Mouse (Mus musculus) lung, postnatal 4 days (tissue): ENCODE measurements around the gene Dpep3.
A peak's percentile ranks its signal among the peaks of the same experiment; 100 is the strongest.

Experiments used
- DNase-seq, 2 experiments: peaks; one replicate each; pipeline ENCODE4 v3.0.0; 2021

Dpep3 gene

GRCm38 (mm10) chr8:105971019-105971720 lies 8.1 kb downstream of the Dpep3 start:
- DNase-seq = no peak

GRCm38 (mm10) chr8:105969367-105969766 lies 9.9 kb downstream of the Dpep3 start:
- no peak for DNase-seq

GRCm38 (mm10) chr8:105966692-105967311 lies 12.4 kb downstream of the Dpep3 start:
- peak; percentile 67 to 80 for DNase-seq

GRCm38 (mm10) chr8:105965905-105966341 lies 13.3 kb downstream of the Dpep3 start, which contains the start of gene Slc12a4:
Slc12a4 (minus strand) TSS chr8:105966097.
- DNase-seq = peak; percentile 90 to 91

GRCm38 (mm10) chr8:105965266-105965904 lies 13.8 kb downstream of the Dpep3 start:
- peak; percentile 74 to 79 for DNase-seq

- no peak for DNase-seq
Observed at GRCm38 (mm10) chr8:105964506-105965265, 14.5 kb downstream of the Dpep3 start.

GRCm38 (mm10) chr8:105961536-105961935 lies 17.7 kb downstream of the Dpep3 start:
- no peak for DNase-seq

- DNase-seq = no peak
Observed at GRCm38 (mm10) chr8:105961101-105961500, 18.1 kb downstream of the Dpep3 start.

GRCm38 (mm10) chr8:105959350-105959749 lies 19.9 kb downstream of the Dpep3 start:
- DNase-seq = peak; percentile 45 to 73

- peak; percentile 37 to 52 for DNase-seq
Observed at GRCm38 (mm10) chr8:105957813-105958212, 21.4 kb downstream of the Dpep3 start.

- no peak for DNase-seq
Observed at GRCm38 (mm10) chr8:105956556-105956955, 22.7 kb downstream of the Dpep3 start.

- DNase-seq = peak; percentile 34 to 72
Observed at GRCm38 (mm10) chr8:105951057-105951659, 28.1 kb downstream of the Dpep3 start.

- peak; percentile 62 to 73 for DNase-seq
Observed at GRCm38 (mm10) chr8:105949350-105949749, 29.9 kb downstream of the Dpep3 start.

- DNase-seq = no peak
Observed at GRCm38 (mm10) chr8:105943321-105943739, 35.9 kb downstream of the Dpep3 start, which contains the start of gene Lcat. Lcat (minus strand) TSS chr8:105943382.

GRCm38 (mm10) chr8:105942542-105942941 lies 36.7 kb downstream of the Dpep3 start:
- DNase-seq = no peak

GRCm38 (mm10) chr8:105942026-105942425 lies 37.2 kb downstream of the Dpep3 start:
- no peak for DNase-seq

GRCm38 (mm10) chr8:105938306-105938669 lies 40.9 kb downstream of the Dpep3 start, which contains the start of gene Psmb10:
Psmb10 (minus strand) TSS chr8:105938444.
- DNase-seq = peak in 1 of 2 experiments; percentile 49

- DNase-seq = peak in 1 of 2 experiments; percentile 59
Observed at GRCm38 (mm10) chr8:105937496-105938305, 41.5 kb downstream of the Dpep3 start.

- peak; percentile 90 to 93 for DNase-seq
Observed at GRCm38 (mm10) chr8:105936866-105937475, 42.3 kb downstream of the Dpep3 start.

- no peak for DNase-seq
Observed at GRCm38 (mm10) chr8:105935863-105936603, 43.2 kb downstream of the Dpep3 start.
